Mouse (Mus musculus) megakaryocyte, embryonic 14.5 days (primary cell): ENCODE data around the gene Adam12.

ENCODE experiments used
- FLI1 ChIP-seq: IDR thresholded peaks from 2 replicates; pipeline ENCODE4 v1.6.1; 2012; ENCODE audit warnings: low read length, inconsistent platforms, mixed read lengths
- GATA1 ChIP-seq: IDR thresholded peaks from 3 replicates; pipeline ENCODE4 v1.6.1; 2012; ENCODE audit warnings: mixed read lengths, low read length, inconsistent platforms, borderline replicate concordance

- TF ChIP-seq GATA1 (no peak), FLI1 (no peak)
These were observed 5.4 kb upstream of the Adam12 start for GRCm38 (mm10) chr7:134237356-134237755.
